In the genomic region with DNA sequence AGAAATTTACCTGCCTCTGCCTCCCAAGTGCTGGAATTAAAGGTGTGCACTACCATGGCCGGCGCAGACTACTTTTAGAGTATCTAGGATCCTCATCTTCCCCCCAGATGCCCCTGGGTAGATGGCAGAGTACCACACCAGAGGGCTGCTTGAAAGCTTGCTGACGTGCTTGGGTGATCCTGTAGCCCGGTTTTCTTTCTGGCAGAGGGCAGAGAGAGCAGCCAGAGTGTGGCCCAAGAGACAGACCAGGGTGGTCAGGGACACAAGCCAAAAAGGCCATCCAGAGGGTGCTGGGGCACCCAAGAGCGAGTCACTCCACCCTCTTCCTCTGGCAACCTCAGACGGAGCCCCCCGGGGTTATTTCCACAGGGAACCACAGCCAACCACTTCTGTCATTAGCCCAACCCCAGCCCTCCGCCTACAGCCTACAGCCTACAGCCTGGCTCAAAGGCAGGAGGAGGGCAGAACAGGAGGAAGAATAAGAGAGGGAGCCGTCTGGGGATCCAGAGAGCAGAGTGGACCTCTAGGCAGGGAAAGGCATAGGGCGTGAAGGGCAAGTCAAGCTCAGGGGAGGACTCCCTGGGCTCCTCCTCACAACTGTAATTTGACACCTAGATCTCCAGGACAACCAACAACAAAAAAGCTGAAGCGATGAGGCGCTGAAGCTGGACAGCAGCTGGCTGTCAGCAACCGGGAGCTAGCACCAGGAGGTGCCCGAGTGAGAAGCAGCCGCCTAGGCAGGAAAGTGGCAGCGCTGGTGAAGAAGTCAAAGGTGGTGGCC, we compare ENCODE assay signal across 8 mouse cellular contexts. TPM values are rescaled to one million over a fixed set of nuclear protein-coding genes. Genes with fewer than 3 reads are reported as not detected.
DNase-seq lines count a peak whose midpoint lies in the region; ATAC-seq and TF ChIP-seq lines count a peak whose summit lies in the region.

A gene (plus strand): TSS at position 481 of the 781 bp plus-strand sequence.

- 0 out of 2 replicates have a peak within 1 kb of the TSS, but pooled peaks have one; percentile 9 for H3K27ac ChIP-seq in forebrain, embryonic 12.5 days
- no peak within 1 kb of the TSS for H3K27ac ChIP-seq in forebrain, embryonic 15.5 days (replicated peaks)
- H3K27ac ChIP-seq in embryonic facial prominence, embryonic 15.5 days (replicated peaks) = peak within 1 kb of the TSS; percentile 72
- peak within 1 kb of the TSS; percentile 33 for H3K27ac ChIP-seq in limb, embryonic 14.5 days (replicated peaks; ENCODE audit: low read depth, low read length)

- WGBS in forebrain, embryonic 12.5 days = 31% methylated on average over 16 of the region's 16 CpGs
- WGBS in forebrain, embryonic 15.5 days = 35% methylated on average over 16 of the region's 16 CpGs
- 29% methylated on average over 16 of the region's 16 CpGs for WGBS in embryonic facial prominence, embryonic 15.5 days
- WGBS in limb, embryonic 14.5 days = 30% methylated on average over 16 of the region's 16 CpGs

- no peak within 1 kb of the TSS for H3K4me3 ChIP-seq in forebrain, embryonic 12.5 days (replicated peaks)
- H3K4me3 ChIP-seq in forebrain, embryonic 15.5 days = no peak within 1 kb of the TSS
- H3K4me3 ChIP-seq in embryonic facial prominence, embryonic 15.5 days (replicated peaks) = peak within 1 kb of the TSS; percentile 13; the same call in 1 of the 2 replicates
- peak within 1 kb of the TSS; percentile 12; the same call in 1 of the 2 replicates for H3K4me3 ChIP-seq in limb, embryonic 14.5 days (replicated peaks; ENCODE audit: low read length)

- no peaks in the 10 kb centered on the region for H3K27me3 ChIP-seq in forebrain, embryonic 12.5 days
- H3K27me3 ChIP-seq in forebrain, embryonic 15.5 days = no peaks in the 10 kb centered on the region
- H3K27me3 ChIP-seq in embryonic facial prominence, embryonic 15.5 days = no peaks in the 10 kb centered on the region
- H3K27me3 ChIP-seq in limb, embryonic 14.5 days (ENCODE audit: control insufficient read depth, insufficient read depth, low read length) = no peaks in the 10 kb centered on the region

- peak; percentile 78 for DNase-seq in heart, postnatal 4 days
- DNase-seq in limb, embryonic 14.5 days (ENCODE audit: low spot score) = peak; percentile 75
- DNase-seq in neural tube, embryonic 10.5 days (ENCODE audit: extremely low spot score, low spot score) = peak; percentile 64
- DNase-seq in left cerebral cortex, adult 8-10 months (ENCODE audit: low spot score in 2 of 2) = no peak
- DNase-seq in cerebellum, postnatal 25 days = no peak

- no peak for TF ChIP-seq POLR2A in limb, embryonic 14.5 days (IDR thresholded peaks at IDR 0.05; ENCODE audit: borderline replicate concordance, extremely low read depth, insufficient read depth, insufficient read length)

- no peak for ATAC-seq in forebrain, embryonic 12.5 days (ENCODE audit: low FRiP score)
- ATAC-seq in forebrain, embryonic 15.5 days (replicated peaks) = no peak
- ATAC-seq in embryonic facial prominence, embryonic 15.5 days (ENCODE audit: insufficient number of reproducible peaks, low FRiP score, low TSS enrichment, low read depth) = peak; percentile 32; the same call in 1 of the 2 replicates
- peak; percentile 64 for ATAC-seq in limb, embryonic 14.5 days (ENCODE audit: low FRiP score, low read depth)

- no peak within 1 kb of the TSS for H3K4me2 ChIP-seq in forebrain, embryonic 12.5 days
- H3K4me2 ChIP-seq in forebrain, embryonic 15.5 days (replicated peaks) = no peak within 1 kb of the TSS
- H3K4me2 ChIP-seq in embryonic facial prominence, embryonic 15.5 days (replicated peaks) = peak within 1 kb of the TSS; percentile 9
- no peak within 1 kb of the TSS for H3K4me2 ChIP-seq in limb, embryonic 14.5 days (replicated peaks; ENCODE audit: low read depth, low read length, severe bottlenecking)

- no peaks in the 10 kb centered on the region for H3K9me3 ChIP-seq in forebrain, embryonic 12.5 days
- no peaks in the 10 kb centered on the region for H3K9me3 ChIP-seq in forebrain, embryonic 15.5 days
- no peaks in the 10 kb centered on the region for H3K9me3 ChIP-seq in embryonic facial prominence, embryonic 15.5 days (replicated peaks)
- no peaks in the 10 kb centered on the region for H3K9me3 ChIP-seq in limb, embryonic 14.5 days (ENCODE audit: control insufficient read depth, low read length)

- 0 out of 2 replicates have a peak within 1 kb of the TSS, but pooled peaks have one; percentile 25 for H3K9ac ChIP-seq in forebrain, embryonic 12.5 days
- H3K9ac ChIP-seq in forebrain, embryonic 15.5 days (replicated peaks) = no peak within 1 kb of the TSS
- no peak within 1 kb of the TSS for H3K9ac ChIP-seq in embryonic facial prominence, embryonic 15.5 days
- H3K9ac ChIP-seq in limb, embryonic 14.5 days (ENCODE audit: low read depth, low read length, severe bottlenecking) = peak within 1 kb of the TSS; percentile 36

- H3K36me3 ChIP-seq in forebrain, embryonic 12.5 days (replicated peaks) = peaks cover 23% of the 10 kb centered on the region
- H3K36me3 ChIP-seq in forebrain, embryonic 15.5 days = peaks cover 6% of the 10 kb centered on the region; the same call in 1 of the 2 replicates
- H3K36me3 ChIP-seq in embryonic facial prominence, embryonic 15.5 days = peaks cover 17% of the 10 kb centered on the region
- H3K36me3 ChIP-seq in limb, embryonic 14.5 days (ENCODE audit: control insufficient read depth, insufficient read depth, low read length) = peaks cover 19% of the 10 kb centered on the region

- peaks cover 13% of the 10 kb centered on the region for H3K4me1 ChIP-seq in forebrain, embryonic 12.5 days
- 0 out of 2 replicates have a peak, but pooled peaks cover 3% of the 10 kb centered on the region for H3K4me1 ChIP-seq in forebrain, embryonic 15.5 days
- peaks cover 50% of the 10 kb centered on the region for H3K4me1 ChIP-seq in embryonic facial prominence, embryonic 15.5 days
- H3K4me1 ChIP-seq in limb, embryonic 14.5 days (ENCODE audit: control insufficient read depth, insufficient read depth, low read length) = peaks cover 12% of the 10 kb centered on the region; the same call in 1 of the 2 replicates

RNA-seq across cellular contexts. Expression of the gene that starts here (rescaled TPM):
- polyA plus RNA-seq in forebrain, embryonic 12.5 days (2016; fragmentation: Nextera tagmentation; extraction: Ambion mirVana) = 1.1 and 1.3 TPM in 2 replicates
- 1.2 and 2.5 TPM in 2 replicates for polyA plus RNA-seq in forebrain, embryonic 15.5 days (2015; fragmentation: Nextera tagmentation; extraction: Ambion mirVana)
- 19.6 and 23.0 TPM in 2 replicates for polyA plus RNA-seq in embryonic facial prominence, embryonic 15.5 days (2015; fragmentation: Nextera tagmentation; extraction: Ambion mirVana)
- 10 to 100 TPM; 28.7 to 29.9 TPM for total RNA-seq in heart, postnatal 4 days (2021)
- polyA plus RNA-seq in limb, embryonic 14.5 days (2012; rRNA removed) = 9.8 and 10.5 TPM in 2 replicates
- polyA plus RNA-seq in limb, embryonic 14.5 days (2014; fragmentation: Nextera tagmentation; extraction: Ambion mirVana) = 16.0 and 17.5 TPM in 2 replicates
- total RNA-seq in left cerebral cortex, adult 8-10 months (2022) = 1 to 10 TPM in 1 of 4 experiments, under 1 TPM in 2, not detected in 1; 0.78 to 1.6 (median 0.95) TPM

Comparison
In these comparisons a context has a peak if more than half of its experiments do, and no peak if none do; other contexts are left out.
1. RNA of the gene that starts here (total RNA-seq): 28.7 to 29.9 TPM in heart, postnatal 4 days; 0.78 to 1.6 TPM in left cerebral cortex, adult 8-10 months; every median in the first group is over 10 times any median in the second.
2. H3K9ac ChIP-seq: peak in forebrain, embryonic 12.5 days (single experiment) and limb, embryonic 14.5 days (single experiment); none in forebrain, embryonic 15.5 days (single experiment) and embryonic facial prominence, embryonic 15.5 days (single experiment).
3. ATAC-seq: peak in embryonic facial prominence, embryonic 15.5 days (single experiment) and limb, embryonic 14.5 days (single experiment); none in forebrain, embryonic 12.5 days (single experiment) and forebrain, embryonic 15.5 days (single experiment).
4. H3K4me3 ChIP-seq: peak in embryonic facial prominence, embryonic 15.5 days (single experiment) and limb, embryonic 14.5 days (single experiment); none in forebrain, embryonic 12.5 days (single experiment) and forebrain, embryonic 15.5 days (single experiment).
5. DNase-seq: peak in heart, postnatal 4 days (single experiment), limb, embryonic 14.5 days (single experiment) and neural tube, embryonic 10.5 days (single experiment); none in left cerebral cortex, adult 8-10 months (0 of 2) and cerebellum, postnatal 25 days (0 of 2).